In genomic region chr13:10360777-10361176, GRCm38 (mm10) we compare ENCODE assay signal across 8 mouse cellular contexts. TPM values are rescaled to one million over a fixed set of nuclear protein-coding genes. Genes with fewer than 3 reads are reported as not detected.
DNase-seq lines count a peak whose midpoint lies in the region.

TSS of gene Chrm3 (minus strand) at chr13:10360847.

- H3K4me1 ChIP-seq in embryonic facial prominence, embryonic 10.5 days, result peaks cover 20% of the 10 kb centered on the region
- H3K4me1 ChIP-seq in megakaryocyte, embryonic 14.5 days, result peaks cover 11% of the 10 kb centered on the region; the same call in 1 of the 2 replicates

- peaks cover 54% of the 10 kb centered on the region for H3K27me3 ChIP-seq in embryonic facial prominence, embryonic 10.5 days (replicated peaks; ENCODE audit: low read depth, poor library complexity, severe bottlenecking)
- peaks cover 34% of the 10 kb centered on the region for H3K27me3 ChIP-seq in megakaryocyte, embryonic 14.5 days (replicated peaks)

- peak within 1 kb of the TSS; percentile 66 for H3K4me3 ChIP-seq in embryonic facial prominence, embryonic 10.5 days
- H3K4me3 ChIP-seq in megakaryocyte, embryonic 14.5 days (replicated peaks), result peak within 1 kb of the TSS; percentile 90

- H3K36me3 ChIP-seq in embryonic facial prominence, embryonic 10.5 days (replicated peaks), result no peaks in the 10 kb centered on the region
- no peaks in the 10 kb centered on the region for H3K36me3 ChIP-seq in megakaryocyte, embryonic 14.5 days (replicated peaks; ENCODE audit: low read length)

- H3K9me3 ChIP-seq in embryonic facial prominence, embryonic 10.5 days, result no peaks in the 10 kb centered on the region
- H3K9me3 ChIP-seq in megakaryocyte, embryonic 14.5 days, result no peaks in the 10 kb centered on the region

- DNase-seq in adrenal gland, adult 2 months, result peak; percentile 66
- DNase-seq in embryonic facial prominence, embryonic 10.5 days (ENCODE audit: low spot score), result peak; percentile 70
- DNase-seq in heart, adult 18-20 months, result peak; percentile 43
- peak; percentile 54 for DNase-seq in kidney, adult 11 months
- peak; percentile 77 to 89 for DNase-seq in left cerebral cortex, postnatal 25 days (ENCODE audit: low spot score in 2 of 2)
- peak; percentile 79 for DNase-seq in right cerebral cortex, postnatal 25 days
- no peak for DNase-seq in c-Kit-positive CD71-positive TER-119-positive erythroid progenitor cells, embryonic 14.5 days (ENCODE audit: low spot score)

- WGBS in embryonic facial prominence, embryonic 10.5 days, result 2% methylated on average over 18 of the region's 18 CpGs

- intact Hi-C loops in left cerebral cortex, postnatal 25 days (cut with DNase I), result no loop called here

- no peak within 1 kb of the TSS for H3K27ac ChIP-seq in embryonic facial prominence, embryonic 10.5 days (replicated peaks)

RNA-seq across cellular contexts. Expression of gene Chrm3, which starts in this region (rescaled TPM):
- 1 to 10 TPM; 4.2 to 4.5 TPM for total RNA-seq in adrenal gland, adult 2 months (2021)
- 1.3 and 3.0 TPM in 2 replicates for polyA plus RNA-seq in adrenal gland, adult 2 months (2012; rRNA removed)
- 0.21 and 0.62 TPM in 2 replicates for polyA plus RNA-seq in embryonic facial prominence, embryonic 10.5 days (2016; fragmentation: Nextera tagmentation; extraction: Ambion mirVana)
- 1 to 10 TPM in 1 of 2 experiments, under 1 TPM in 1; 0.69 to 1.2 TPM for total RNA-seq in heart, adult 18-20 months (2021)
- total RNA-seq in left cerebral cortex, postnatal 25 days (2021), result 10 to 100 TPM; 50.7 to 57.5 TPM
- polyA plus RNA-seq in megakaryocyte, embryonic 14.5 days (2012; ENCODE audit: insufficient read depth, low replicate concordance), result not detected in 2 replicates

Comparison
In these comparisons a context has a peak if more than half of its experiments do, and no peak if none do; other contexts are left out.
1. RNA of gene Chrm3 (total RNA-seq): 50.7 to 57.5 TPM in left cerebral cortex, postnatal 25 days; 4.2 to 4.5 TPM in adrenal gland, adult 2 months and 0.69 to 1.2 TPM in heart, adult 18-20 months; every median in the first group is over 4 times any median in the second.
2. Peak in DNase-seq and H3K4me3 ChIP-seq in embryonic facial prominence, embryonic 10.5 days; RNA of the gene not detected or under 1 TPM.